Mouse (Mus musculus) cerebellum, adult 2 months (tissue): ENCODE results near the gene Tifa. TPM values are rescaled to one million over a fixed set of nuclear protein-coding genes. Genes with fewer than 3 reads are reported as not detected.

Source experiments
- DNase-seq, 2 experiments: peaks; one replicate each; pipeline ENCODE4 v3.0.0; 2021
- H3K27ac ChIP-seq: fragments of 200-500 bp; 2 replicates; pipeline ENCODE4 v1.5.1; 2012; ENCODE audit warnings: low read length, control low read depth, inconsistent platforms; ENCODE audit not compliant: insufficient read depth
- H3K27me3 ChIP-seq: fragments of 200-500 bp; 2 replicates; pipeline ENCODE4 v1.6.1; 2012; ENCODE audit warnings: inconsistent platforms, mild to moderate bottlenecking, low read length, moderate library complexity; ENCODE audit not compliant: control insufficient read depth, insufficient read depth
- H3K4me1 ChIP-seq: fragments of 200-500 bp; 2 replicates; pipeline ENCODE4 v1.6.1; 2011; ENCODE audit warnings: low read length; ENCODE audit not compliant: control insufficient read depth, insufficient read depth
- H3K4me3 ChIP-seq: fragments of 200-500 bp; replicated peaks from 2 replicates; pipeline ENCODE3; 2011; ENCODE audit warnings: mild to moderate bottlenecking, low read depth, low read length, control low read depth; ENCODE audit not compliant: insufficient read depth
- CTCF ChIP-seq: fragments of 200-500 bp; IDR thresholded peaks from 2 replicates; pipeline ENCODE4 v1.5.1; 2011; ENCODE audit warnings: low read depth, mild to moderate bottlenecking, control low read depth, low read length, moderate library complexity, borderline replicate concordance; ENCODE audit not compliant: insufficient read depth
- POLR2A ChIP-seq: fragments of 200-500 bp; IDR thresholded peaks from 2 replicates; pipeline ENCODE4 v1.6.1; 2011; ENCODE audit warnings: low read length, control low read depth, borderline replicate concordance; ENCODE audit not compliant: insufficient read depth
- WGBS: fragments of 180-500 bp; shearing (Covaris S2); methylation state at CpG from one replicate; pipeline ENCODE4 v1.1.7; 2018; 5-methylcytosine and 5-hydroxymethylcytosine counted together
- polyA plus RNA-seq: library from polyadenylated mRNA; depleted of rRNA; stranded (reverse); fragments of >200 nt; gene quantifications from 2 replicates; pipeline ENCODE4 v1.2.3, GENCODE M21; 2012

The Tifa gene
- polyA plus RNA-seq, 1 experiment: 4.3 TPM

- no peak overlapping the region for H3K4me3 ChIP-seq
- 0 out of 2 replicates have a peak, but pooled peaks cover 1% of the 10 kb centered on the region for H3K27me3 ChIP-seq
- H3K4me1 ChIP-seq: no peaks in the 10 kb centered on the region
- DNase-seq: no peak
- H3K27ac ChIP-seq: no peak overlapping the region
- TF ChIP-seq POLR2A (no peak), CTCF (no peak)
- WGBS: 37% methylated on average over 8 of the region's 8 CpGs
Measured at GRCm38 (mm10) chr3:127788919-127789318, 686 bp upstream of the Tifa start.

GRCm38 (mm10) chr3:127790234-127791055 is 840 bp downstream of the Tifa start:
- no peak overlapping the region for H3K27ac ChIP-seq
- peak; percentile 30 for DNase-seq

DNA sequence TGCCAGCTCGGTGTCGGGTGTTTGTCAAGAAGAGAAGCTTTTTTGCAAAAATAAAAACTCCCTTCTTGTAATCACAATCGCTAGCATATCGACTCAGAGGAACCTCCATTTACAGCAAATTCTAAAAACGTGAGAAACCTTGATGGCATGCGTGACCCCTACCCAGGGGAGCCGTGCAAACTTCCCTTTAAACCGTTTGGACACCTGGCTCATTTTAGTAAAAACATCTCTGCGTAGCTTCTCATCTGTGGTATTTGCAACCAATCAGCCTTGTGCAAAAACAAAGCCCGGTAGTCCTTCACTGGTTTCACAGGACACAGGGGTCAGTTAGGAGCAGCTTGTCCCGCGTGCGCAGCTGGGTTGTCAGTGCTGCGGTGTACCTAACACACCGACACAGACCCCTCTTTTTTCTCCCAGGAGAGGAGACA is 1.5 kb downstream of the Tifa start:
- Histone ChIP-seq H3K4me3 (peak overlapping the region; percentile 60), H3K27me3 (0 out of 2 replicates have a peak, but pooled peaks cover 1% of the 10 kb centered on the region), H3K27ac (no peak overlapping the region), H3K4me1 (no peaks in the 10 kb centered on the region)
- DNase-seq: no peak
- TF ChIP-seq POLR2A: no peak
- TF ChIP-seq CTCF: no peak
- 4% methylated on average over 15 of the region's 15 CpGs for WGBS

More at GRCm38 (mm10) chr3:127790234-127791055, 840 bp downstream of the Tifa start:
- Histone ChIP-seq H3K4me1 (no peaks in the 10 kb centered on the region), H3K27me3 (0 out of 2 replicates have a peak, but pooled peaks cover 1% of the 10 kb centered on the region), H3K4me3 (peak overlapping the region; percentile 60)
- TF ChIP-seq CTCF (no peak), POLR2A (no peak)
- WGBS: 1% methylated on average over 36 of the region's 36 CpGs

DNA sequence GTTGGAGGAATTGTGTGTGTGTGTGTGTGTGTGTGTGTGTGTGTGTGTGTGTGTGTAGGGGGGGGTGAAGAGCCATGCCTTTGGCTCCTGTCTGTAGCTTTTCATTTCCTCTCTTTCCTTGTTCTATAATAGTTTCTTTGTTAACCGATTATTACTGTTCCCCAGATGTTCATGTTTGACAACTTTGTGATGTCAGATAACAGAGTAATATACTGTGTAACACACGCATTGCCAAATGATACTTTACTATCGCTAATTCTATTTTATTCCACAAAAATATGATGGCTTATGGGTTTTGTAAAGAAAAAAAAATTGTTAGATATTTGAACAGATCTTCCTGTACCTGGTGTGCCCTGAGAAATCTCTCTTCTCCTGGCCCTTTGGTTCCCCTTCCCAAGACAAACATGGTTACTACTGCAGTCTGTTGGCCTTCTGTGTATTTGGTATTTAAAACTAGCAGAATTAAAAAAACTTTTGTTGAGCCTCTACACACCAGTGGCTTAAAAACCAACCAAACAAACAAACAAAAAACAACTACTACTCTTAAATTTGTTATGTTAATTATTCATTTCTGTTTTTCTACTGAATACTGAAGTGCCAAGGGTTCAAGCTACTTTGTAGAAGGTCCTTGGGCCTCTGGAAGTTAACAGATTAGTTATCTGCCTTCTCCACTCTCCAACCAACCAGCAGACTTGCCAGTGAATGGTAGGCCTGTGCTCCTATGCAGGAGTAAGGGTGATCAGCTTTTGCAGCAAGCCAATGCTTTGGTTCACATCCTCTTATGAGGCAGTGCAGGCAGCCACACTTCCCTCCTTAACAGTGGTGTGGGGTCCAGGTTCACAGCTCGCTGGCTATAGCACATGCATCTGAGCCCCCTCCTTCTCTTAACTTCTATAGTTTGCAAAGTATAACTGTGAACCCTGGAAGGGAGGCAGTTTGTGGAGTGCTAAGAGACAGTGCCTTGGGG is 2.3 kb downstream of the Tifa start:
- no peak for DNase-seq
- TF ChIP-seq CTCF: no peak
- TF ChIP-seq POLR2A: no peak
- no peaks in the 10 kb centered on the region for H3K4me1 ChIP-seq
- no peak overlapping the region for H3K27ac ChIP-seq
- H3K27me3 ChIP-seq: 0 out of 2 replicates have a peak, but pooled peaks cover 1% of the 10 kb centered on the region
- WGBS: 75% methylated on average over 4 of the region's 4 CpGs
- H3K4me3 ChIP-seq: no peak overlapping the region

- H3K4me3 ChIP-seq: no peak overlapping the region
- WGBS: 70% methylated on average over 7 of the region's 7 CpGs
- no peak for DNase-seq
- TF ChIP-seq POLR2A (no peak), CTCF (no peak)
- H3K4me1 ChIP-seq: no peaks in the 10 kb centered on the region
- H3K27ac ChIP-seq: no peak overlapping the region
- H3K27me3 ChIP-seq: 0 out of 2 replicates have a peak, but pooled peaks cover 1% of the 10 kb centered on the region
Measured at GRCm38 (mm10) chr3:127793022-127793421, 3.4 kb downstream of the Tifa start.

- 96% methylated on average over 3 of the region's 3 CpGs for WGBS
- no peak overlapping the region for H3K27ac ChIP-seq
- no peak for DNase-seq
- no peak for TF ChIP-seq CTCF
- H3K4me3 ChIP-seq: no peak overlapping the region
- no peaks in the 10 kb centered on the region for H3K4me1 ChIP-seq
- H3K27me3 ChIP-seq: no peaks in the 10 kb centered on the region
Measured at GRCm38 (mm10) chr3:127795762-127796161, 6.2 kb downstream of the Tifa start.

DNA sequence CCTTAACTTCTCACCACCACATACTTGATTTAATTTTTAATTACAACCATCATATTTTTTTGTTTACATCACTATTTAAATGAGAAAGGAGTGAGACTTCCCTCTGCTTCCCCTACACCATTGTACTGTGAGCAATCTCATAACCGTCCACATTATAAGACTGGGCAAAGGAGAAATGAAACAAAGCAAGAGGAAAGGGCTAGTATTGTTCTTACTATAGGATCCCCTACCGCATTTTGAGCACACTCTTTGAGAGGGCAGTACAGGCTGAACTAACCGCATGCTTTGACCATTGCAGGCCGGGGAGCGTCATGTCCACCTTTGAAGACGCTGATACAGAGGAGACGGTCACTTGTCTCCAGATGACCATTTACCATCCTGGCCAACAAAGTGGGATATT is 6.7 kb downstream of the Tifa start:
- Histone ChIP-seq H3K27me3 (no peaks in the 10 kb centered on the region), H3K27ac (no peak overlapping the region), H3K4me3 (no peak overlapping the region), H3K4me1 (no peaks in the 10 kb centered on the region)
- no peak for DNase-seq
- TF ChIP-seq CTCF (no peak), POLR2A (no peak)
- WGBS: 96% methylated on average over 7 of the region's 7 CpGs
